Mouse (Mus musculus): ENCODE measurements at regions not wholly inside any gene's neighbourhood (a gene's known extent, or its start where the extent isn't known, plus 50 kb on each side); places are given as distances from the start of the nearest gene placed in this dataset.
A peak's percentile ranks its signal among the peaks of the same experiment; 100 is the strongest.

- DNase-seq (ENCODE audit: low spot score), result no peak
Measured at GRCm38 (mm10) chr4:48725660-48726348, 62.5 kb downstream of the Cavin4 start.

- DNase-seq (ENCODE audit: low spot score), result no peak
Measured at GRCm38 (mm10) chr4:48726349-48726835, 63.1 kb downstream of the Cavin4 start.

GRCm38 (mm10) chr4:48734854-48735564, 71.7 kb downstream of the Cavin4 start:
- DNase-seq (ENCODE audit: low spot score), result no peak

- no peak for DNase-seq (ENCODE audit: low spot score)
Measured at GRCm38 (mm10) chr4:48746237-48746636, 82.9 kb downstream of the Cavin4 start.

- DNase-seq (ENCODE audit: low spot score), result no peak
Measured at GRCm38 (mm10) chr4:48749566-48749965, 86.3 kb downstream of the Cavin4 start.

- no peak for DNase-seq (ENCODE audit: low spot score)
Measured at GRCm38 (mm10) chr4:48750087-48750486, 86.8 kb downstream of the Cavin4 start.

- DNase-seq (ENCODE audit: low spot score), result no peak
Measured at GRCm38 (mm10) chr4:48754466-48755171, 91.3 kb downstream of the Cavin4 start.

- DNase-seq (ENCODE audit: low spot score), result no peak
Measured at GRCm38 (mm10) chr4:48760625-48761024, 97.3 kb downstream of the Cavin4 start.

- no peak for DNase-seq (ENCODE audit: low spot score)
Measured at GRCm38 (mm10) chr4:48766458-48766857, 103.1 kb downstream of the Cavin4 start.

- DNase-seq (ENCODE audit: low spot score), result no peak
Measured at GRCm38 (mm10) chr4:48770403-48770953, 107.2 kb downstream of the Cavin4 start.

GRCm38 (mm10) chr4:48770954-48771665, 107.8 kb downstream of the Cavin4 start:
- peak; percentile 15 for DNase-seq (ENCODE audit: low spot score)

GRCm38 (mm10) chr4:48771836-48772235, 108.5 kb downstream of the Cavin4 start:
- no peak for DNase-seq (ENCODE audit: low spot score)

- peak; percentile 14 for DNase-seq (ENCODE audit: low spot score)
Measured at GRCm38 (mm10) chr4:48779202-48779905, 116.0 kb downstream of the Cavin4 start.

GRCm38 (mm10) chr4:48779955-48780354, 116.6 kb downstream of the Cavin4 start:
- DNase-seq (ENCODE audit: low spot score), result no peak

GRCm38 (mm10) chr4:48781099-48781498, 117.8 kb downstream of the Cavin4 start:
- DNase-seq (ENCODE audit: low spot score), result no peak

GRCm38 (mm10) chr4:48782686-48783085, 119.4 kb downstream of the Cavin4 start:
- DNase-seq (ENCODE audit: low spot score), result no peak

GRCm38 (mm10) chr4:48791096-48791495, 127.8 kb downstream of the Cavin4 start:
- no peak for DNase-seq (ENCODE audit: low spot score)

- no peak for DNase-seq (ENCODE audit: low spot score)
Measured at GRCm38 (mm10) chr4:48803777-48804176, 140.5 kb downstream of the Cavin4 start.

- DNase-seq (ENCODE audit: low spot score), result no peak
Measured at GRCm38 (mm10) chr4:48808571-48808970, 145.3 kb downstream of the Cavin4 start.

- no peak for DNase-seq (ENCODE audit: low spot score)
Measured at GRCm38 (mm10) chr4:48833718-48834117, 170.4 kb downstream of the Cavin4 start.

GRCm38 (mm10) chr4:48842777-48843214, 179.5 kb downstream of the Cavin4 start:
- no peak for DNase-seq (ENCODE audit: low spot score)

All from yolk sac, embryonic 10.5 days (tissue).